In the genomic region with DNA sequence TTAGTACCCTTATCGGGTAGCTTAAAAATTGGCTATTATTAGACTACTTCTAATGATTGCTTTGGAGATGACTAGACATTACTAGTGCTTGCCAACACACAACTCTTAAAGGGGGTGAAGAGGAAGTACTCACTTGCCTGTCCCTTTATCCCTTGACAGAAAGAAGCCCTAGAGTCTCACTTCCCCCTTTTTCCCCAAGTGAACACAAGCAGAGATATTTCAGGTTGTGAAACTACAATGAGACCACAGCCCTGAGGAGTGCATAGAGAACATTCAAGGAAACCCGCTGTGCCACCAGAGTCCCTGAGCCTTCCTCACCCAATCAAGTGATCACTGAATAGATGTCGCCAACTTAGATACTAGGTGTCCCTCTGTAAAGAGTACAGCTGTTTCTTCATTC, we compare ENCODE assay signal across 14 mouse cellular contexts.
DNase-seq lines count a peak whose midpoint lies in the region; ATAC-seq and TF ChIP-seq lines count a peak whose summit lies in the region.
"Had no signal": no experiment of that assay in that cellular context is flagged by ENCODE, and none has a peak within 500 bp of the region (broad histone marks: within the 10 kb centered on the region; RNA-seq: fewer than 3 reads in every experiment).

No protein-coding gene starts in this region.

- no peak overlapping the region for H3K4me2 ChIP-seq in lung, postnatal 0 days (replicated peaks; ENCODE audit: low read depth, low read length)
- no peak overlapping the region for H3K4me2 ChIP-seq in liver, embryonic 14.5 days (ENCODE audit: low read depth)
- no peak overlapping the region for H3K4me2 ChIP-seq in hindbrain, embryonic 14.5 days (replicated peaks)
- H3K4me2 ChIP-seq: limb, embryonic 13.5 days; stomach, embryonic 15.5 days had no signal

- DNase-seq in lung, postnatal 0 days (ENCODE audit: low spot score) = peak; percentile 36
- DNase-seq in lung, postnatal 10 days = no peak
- peak; percentile 41 for DNase-seq in brain, adult 2 months (ENCODE audit: low read depth, low spot score)
- peak in 1 of 3 experiments; percentile 37 for DNase-seq in liver, embryonic 14.5 days (ENCODE audit: low read depth in 3 of 3, low spot score in 3 of 3)
- peak; percentile 27 for DNase-seq in skeletal muscle tissue, adult 2 months (ENCODE audit: low read depth, low spot score)
- DNase-seq in hindbrain, embryonic 14.5 days (ENCODE audit: low spot score) = no peak
- no peak for DNase-seq in gastrocnemius, postnatal 4 days (ENCODE audit: low spot score in 2 of 2)
- DNase-seq: adrenal gland, postnatal 36 days; cerebellum, adult 11 months; heart, postnatal 10 days; right cerebral cortex, postnatal 4 days had no signal

- no peak for TF ChIP-seq CTCF in lung, postnatal 0 days (IDR thresholded peaks at IDR 0.05)
- no peak for TF ChIP-seq CTCF in liver, embryonic 14.5 days (IDR thresholded peaks at IDR 0.05; ENCODE audit: low read depth)

- no peaks in the 10 kb centered on the region for H3K4me1 ChIP-seq in lung, postnatal 0 days (ENCODE audit: insufficient read depth, low read depth, low read length)
- no peaks in the 10 kb centered on the region for H3K4me1 ChIP-seq in liver, embryonic 14.5 days (replicated peaks; ENCODE audit: control insufficient read depth in 2 of 2, insufficient read depth in 2 of 2, low read length in 1 of 2)
- no peaks in the 10 kb centered on the region for H3K4me1 ChIP-seq in hindbrain, embryonic 14.5 days (replicated peaks; ENCODE audit: control insufficient read depth, insufficient read depth, low read length)
- H3K4me1 ChIP-seq: stomach, embryonic 15.5 days had no signal

- TF ChIP-seq EP300 in lung, postnatal 0 days (IDR thresholded peaks at IDR 0.05) = no peak
- TF ChIP-seq EP300 in liver, embryonic 14.5 days (IDR thresholded peaks at IDR 0.05; ENCODE audit: low read depth) = no peak

- H3K36me3 ChIP-seq in lung, postnatal 0 days (ENCODE audit: insufficient read depth, low read length) = no peaks in the 10 kb centered on the region
- no peaks in the 10 kb centered on the region for H3K36me3 ChIP-seq in liver, embryonic 14.5 days (replicated peaks; ENCODE audit: control insufficient read depth, insufficient read depth, low read depth)
- H3K36me3 ChIP-seq in hindbrain, embryonic 14.5 days (replicated peaks; ENCODE audit: control insufficient read depth, insufficient read depth) = no peaks in the 10 kb centered on the region
- H3K36me3 ChIP-seq: limb, embryonic 13.5 days; stomach, embryonic 15.5 days had no signal

- no peaks in the 10 kb centered on the region for H3K27me3 ChIP-seq in lung, postnatal 0 days (replicated peaks; ENCODE audit: insufficient read depth, low read length)
- no peaks in the 10 kb centered on the region for H3K27me3 ChIP-seq in liver, embryonic 14.5 days (ENCODE audit: control insufficient read depth, insufficient read depth, low read length)
- H3K27me3 ChIP-seq in hindbrain, embryonic 14.5 days (ENCODE audit: control insufficient read depth, insufficient read depth, low read length) = no peaks in the 10 kb centered on the region
- H3K27me3 ChIP-seq: limb, embryonic 13.5 days; stomach, embryonic 15.5 days had no signal

- no peaks in the 10 kb centered on the region for H3K9me3 ChIP-seq in lung, postnatal 0 days (ENCODE audit: low read length)
- H3K9me3 ChIP-seq in liver, embryonic 14.5 days (ENCODE audit: control insufficient read depth, low read length) = no peaks in the 10 kb centered on the region
- no peaks in the 10 kb centered on the region for H3K9me3 ChIP-seq in hindbrain, embryonic 14.5 days (ENCODE audit: control insufficient read depth, low read length)
- H3K9me3 ChIP-seq: limb, embryonic 13.5 days; stomach, embryonic 15.5 days had no signal

- no peak overlapping the region for H3K4me3 ChIP-seq in lung, postnatal 0 days (ENCODE audit: low read depth, low read length)
- H3K4me3 ChIP-seq in liver, embryonic 14.5 days (ENCODE audit: insufficient read depth in 1 of 2, low read depth in 2 of 2, low read length in 2 of 2) = no peak overlapping the region
- no peak overlapping the region for H3K4me3 ChIP-seq in hindbrain, embryonic 14.5 days (replicated peaks; ENCODE audit: low read length)
- H3K4me3 ChIP-seq: limb, embryonic 13.5 days; stomach, embryonic 15.5 days had no signal

- 84% methylated on average over 3 of the region's 3 CpGs for WGBS in lung, postnatal 0 days
- WGBS in liver, embryonic 14.5 days (ENCODE audit: insufficient replicate concordance) = 28% methylated on average over 3 of the region's 3 CpGs
- WGBS in hindbrain, embryonic 14.5 days = 89% methylated on average over 3 of the region's 3 CpGs

- peak; percentile 26 for ATAC-seq in lung, postnatal 0 days
- ATAC-seq in liver, embryonic 14.5 days (ENCODE audit: insufficient read depth) = 0 out of 2 replicates have a peak, but pooled peaks have one; percentile 28
- ATAC-seq in hindbrain, embryonic 14.5 days (ENCODE audit: low FRiP score) = no peak
- ATAC-seq: activated CD4-positive, CD25-positive, alpha-beta regulatory T cell, adult 4 months had no signal

- H3K9ac ChIP-seq in lung, postnatal 0 days (replicated peaks; ENCODE audit: low read depth) = no peak overlapping the region
- no peak overlapping the region for H3K9ac ChIP-seq in liver, embryonic 14.5 days (replicated peaks)
- H3K9ac ChIP-seq in hindbrain, embryonic 14.5 days = no peak overlapping the region
- H3K9ac ChIP-seq: limb, embryonic 13.5 days; stomach, embryonic 15.5 days had no signal

- no peak overlapping the region for H3K27ac ChIP-seq in lung, postnatal 0 days (ENCODE audit: low read length)
- H3K27ac ChIP-seq in liver, embryonic 14.5 days = no peak overlapping the region
- no peak overlapping the region for H3K27ac ChIP-seq in hindbrain, embryonic 14.5 days
- H3K27ac ChIP-seq: limb, embryonic 13.5 days; stomach, embryonic 15.5 days had no signal

Comparison
In these comparisons a context has a peak if more than half of its experiments do, and no peak if none do; other contexts are left out.
1. DNase-seq: peak in lung, postnatal 0 days (single experiment), brain, adult 2 months (single experiment) and skeletal muscle tissue, adult 2 months (single experiment); none in lung, postnatal 10 days (single experiment), hindbrain, embryonic 14.5 days (single experiment) and gastrocnemius, postnatal 4 days (0 of 2).